Mouse (Mus musculus) liver, embryonic 15.5 days (tissue): ENCODE data around the gene Nr1h2. TPM values are rescaled to one million over a fixed set of nuclear protein-coding genes. Genes with fewer than 3 reads are reported as not detected.
A peak's percentile ranks its signal among the peaks of the same experiment; 100 is the strongest.

Experiments
- ATAC-seq: fragments of 200-750 bp; cut with Nextera tagmentation; 2 replicates; pipeline ENCODE4 v1.8.0; 2017; ENCODE audit warnings: moderate number of reproducible peaks, mild to moderate bottlenecking, moderate library complexity; ENCODE audit not compliant: insufficient read depth
- H3K27ac ChIP-seq: fragments of 300-500 bp; sonication (generic); replicated peaks from 2 replicates; pipeline ENCODE4 v1.5.1; 2015; ENCODE audit warnings: mild to moderate bottlenecking, inconsistent platforms
- H3K27me3 ChIP-seq: fragments of 300-500 bp; sonication (generic); 2 replicates; pipeline ENCODE4 v1.6.1; 2015; ENCODE audit warnings: mild to moderate bottlenecking, inconsistent platforms
- H3K36me3 ChIP-seq: fragments of 300-500 bp; sonication (generic); replicated peaks from 2 replicates; pipeline ENCODE4 v1.6.1; 2015; ENCODE audit warnings: moderate library complexity, mild to moderate bottlenecking, inconsistent platforms
- H3K4me1 ChIP-seq: fragments of 300-500 bp; sonication (generic); replicated peaks from 2 replicates; pipeline ENCODE4 v1.6.1; 2015; ENCODE audit warnings: inconsistent platforms
- H3K4me2 ChIP-seq: fragments of 300-500 bp; sonication (generic); 2 replicates; pipeline ENCODE4 v1.6.1; 2015; ENCODE audit warnings: moderate library complexity, mild to moderate bottlenecking, inconsistent platforms
- H3K4me3 ChIP-seq: fragments of 300-500 bp; sonication (generic); replicated peaks from 2 replicates; pipeline ENCODE4 v1.5.1; 2015; ENCODE audit warnings: mild to moderate bottlenecking, inconsistent platforms
- H3K9ac ChIP-seq: fragments of 300-500 bp; sonication (generic); 2 replicates; pipeline ENCODE4 v1.6.1; 2015; ENCODE audit warnings: moderate library complexity, mild to moderate bottlenecking, inconsistent platforms
- H3K9me3 ChIP-seq: fragments of 300-500 bp; sonication (generic); replicated peaks from 2 replicates; pipeline ENCODE4 v1.6.1; 2016; ENCODE audit warnings: inconsistent platforms
- WGBS: fragments of 180-500 bp; shearing (Covaris S2); methylation state at CpG from one replicate; pipeline ENCODE4 v1.1.7; 2015; ENCODE audit warnings: mixed read lengths; ENCODE audit not compliant: insufficient replicate concordance; 5-methylcytosine and 5-hydroxymethylcytosine counted together
- polyA plus RNA-seq: library from polyadenylated mRNA; unstranded; fragments of >200 nt; fragmentation: Nextera tagmentation; extraction: Ambion mirVana; gene quantifications from 2 replicates; pipeline ENCODE4 v1.2.1, GENCODE M21; 2015

Nr1h2 gene
- polyA plus RNA-seq, 1 experiment from 2014 or later, result 45.9 TPM

- no peak overlapping the region for H3K9ac ChIP-seq
- H3K4me2 ChIP-seq, result no peak overlapping the region
- no peaks in the 10 kb centered on the region for H3K27me3 ChIP-seq
- H3K36me3 ChIP-seq, result peaks cover 51% of the 10 kb centered on the region
- H3K27ac ChIP-seq, result no peak overlapping the region
- no peak overlapping the region for H3K4me3 ChIP-seq
- 87% methylated on average over 23 of the region's 23 CpGs for whole genome bisulfite sequencing
- H3K4me1 ChIP-seq, result peaks cover 43% of the 10 kb centered on the region
- ATAC-seq, result no peak
- H3K9me3 ChIP-seq, result no peaks in the 10 kb centered on the region; the same call in 1 of the 2 replicates
Observed at GRCm38 (mm10) chr7:44549621-44550408, 3.9 kb downstream of the Nr1h2 start.

- Histone ChIP-seq H3K4me3 (peak within 1 kb of the TSS; percentile 75), H3K27me3 (no peaks in the 10 kb centered on the region), H3K4me2 (peak within 1 kb of the TSS; percentile 88), H3K27ac (peak within 1 kb of the TSS; percentile 90), H3K9ac (peak within 1 kb of the TSS; percentile 73), H3K4me1 (peaks cover 36% of the 10 kb centered on the region), H3K9me3 (no peaks in the 10 kb centered on the region; the same call in 1 of the 2 replicates), H3K36me3 (peaks cover 59% of the 10 kb centered on the region)
- ATAC-seq, result peak; percentile 93
- under 1% methylated on average over 43 of the region's 43 CpGs for WGBS
Observed at GRCm38 (mm10) chr7:44548497-44549087, 5.2 kb downstream of the Nr1h2 start, which contains the start of gene Pold1. Gene Pold1, minus strand, starts transcription at chr7:44548849.

DNA sequence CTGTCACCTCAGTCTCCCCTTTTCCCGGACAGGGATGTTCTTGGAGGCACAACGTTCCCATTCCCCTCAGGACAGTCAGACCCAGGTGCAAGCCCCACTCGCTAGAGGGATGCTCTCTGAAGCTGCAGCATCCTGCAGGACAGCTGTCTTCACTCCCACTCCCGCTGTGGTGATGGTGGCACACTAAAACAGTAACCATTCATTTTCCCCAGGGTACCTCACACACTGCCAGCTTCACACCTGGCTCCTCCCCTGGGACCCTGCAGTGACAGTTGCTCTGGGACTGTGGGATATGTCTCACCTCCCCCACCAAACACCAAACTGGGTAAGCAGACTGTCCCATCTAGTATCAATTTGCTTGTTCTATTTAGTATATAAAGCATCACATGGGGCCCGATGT lies 6.0 kb downstream of the Nr1h2 start:
- Histone ChIP-seq H3K4me2 (peak overlapping the region; percentile 88), H3K9ac (peak overlapping the region; percentile 73), H3K27me3 (no peaks in the 10 kb centered on the region), H3K9me3 (no peaks in the 10 kb centered on the region), H3K27ac (peak overlapping the region; percentile 90), H3K36me3 (peaks cover 67% of the 10 kb centered on the region), H3K4me1 (peaks cover 28% of the 10 kb centered on the region), H3K4me3 (peak overlapping the region; percentile 75)
- WGBS, result 19% methylated on average over 5 of the region's 5 CpGs
- ATAC-seq, result no peak

- WGBS, result 89% methylated on average over 13 of the region's 13 CpGs
- H3K27ac ChIP-seq, result no peak overlapping the region; the same call in 1 of the 2 replicates
- H3K9me3 ChIP-seq, result no peaks in the 10 kb centered on the region
- H3K4me3 ChIP-seq, result peak overlapping the region; percentile 75
- peaks cover 68% of the 10 kb centered on the region for H3K36me3 ChIP-seq
- no peak for ATAC-seq
- H3K4me1 ChIP-seq, result peaks cover 23% of the 10 kb centered on the region
- H3K4me2 ChIP-seq, result peak overlapping the region; percentile 88
- peak overlapping the region; percentile 73 for H3K9ac ChIP-seq
- H3K27me3 ChIP-seq, result no peaks in the 10 kb centered on the region
Observed at GRCm38 (mm10) chr7:44547041-44547440, 6.7 kb downstream of the Nr1h2 start.

GRCm38 (mm10) chr7:44546274-44546673 lies 7.5 kb downstream of the Nr1h2 start:
- H3K36me3 ChIP-seq, result peaks cover 68% of the 10 kb centered on the region
- peaks cover 23% of the 10 kb centered on the region for H3K4me1 ChIP-seq
- no peak overlapping the region for H3K9ac ChIP-seq
- no peak overlapping the region for H3K27ac ChIP-seq
- H3K9me3 ChIP-seq, result no peaks in the 10 kb centered on the region
- no peak overlapping the region for H3K4me3 ChIP-seq
- ATAC-seq, result no peak
- H3K27me3 ChIP-seq, result no peaks in the 10 kb centered on the region
- 92% methylated on average over 3 of the region's 3 CpGs for WGBS
- no peak overlapping the region for H3K4me2 ChIP-seq

DNA sequence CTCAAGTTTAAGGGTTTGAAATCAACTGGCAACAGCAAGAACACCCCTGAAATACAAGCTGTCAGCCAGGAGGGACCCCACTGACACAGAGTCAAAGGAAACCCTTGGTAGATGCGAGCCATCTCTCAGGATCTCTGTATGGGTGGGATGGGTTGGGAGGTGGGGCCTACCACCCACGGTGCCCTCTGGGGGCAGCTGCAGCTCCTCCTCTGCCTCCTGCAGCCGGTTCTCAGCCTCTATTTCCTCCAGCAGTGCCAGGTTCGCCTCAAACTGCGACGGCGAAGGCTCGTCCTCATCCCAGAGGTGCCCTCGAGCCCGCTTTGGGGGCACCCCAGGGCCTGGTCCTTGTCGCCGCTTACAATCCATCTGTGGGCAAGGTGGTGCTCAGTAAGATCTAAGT lies 10.7 kb downstream of the Nr1h2 start:
- H3K4me2 ChIP-seq, result no peak overlapping the region
- no peak for ATAC-seq
- no peaks in the 10 kb centered on the region for H3K9me3 ChIP-seq
- no peak overlapping the region for H3K4me3 ChIP-seq
- no peak overlapping the region for H3K27ac ChIP-seq
- H3K4me1 ChIP-seq, result peaks cover 16% of the 10 kb centered on the region
- no peak overlapping the region for H3K9ac ChIP-seq
- 85% methylated on average over 12 of the region's 12 CpGs for WGBS
- peaks cover 79% of the 10 kb centered on the region for H3K36me3 ChIP-seq
- H3K27me3 ChIP-seq, result no peaks in the 10 kb centered on the region

- peaks cover 85% of the 10 kb centered on the region for H3K36me3 ChIP-seq
- peaks cover 10% of the 10 kb centered on the region for H3K4me1 ChIP-seq
- H3K9ac ChIP-seq, result no peak overlapping the region
- H3K9me3 ChIP-seq, result no peaks in the 10 kb centered on the region
- H3K4me2 ChIP-seq, result no peak overlapping the region
- no peaks in the 10 kb centered on the region for H3K27me3 ChIP-seq
- 84% methylated on average over 11 of the region's 11 CpGs for WGBS
- no peak for ATAC-seq
- no peak overlapping the region for H3K27ac ChIP-seq
- no peak overlapping the region for H3K4me3 ChIP-seq
Observed at GRCm38 (mm10) chr7:44542555-44542954, 11.2 kb downstream of the Nr1h2 start.

DNA sequence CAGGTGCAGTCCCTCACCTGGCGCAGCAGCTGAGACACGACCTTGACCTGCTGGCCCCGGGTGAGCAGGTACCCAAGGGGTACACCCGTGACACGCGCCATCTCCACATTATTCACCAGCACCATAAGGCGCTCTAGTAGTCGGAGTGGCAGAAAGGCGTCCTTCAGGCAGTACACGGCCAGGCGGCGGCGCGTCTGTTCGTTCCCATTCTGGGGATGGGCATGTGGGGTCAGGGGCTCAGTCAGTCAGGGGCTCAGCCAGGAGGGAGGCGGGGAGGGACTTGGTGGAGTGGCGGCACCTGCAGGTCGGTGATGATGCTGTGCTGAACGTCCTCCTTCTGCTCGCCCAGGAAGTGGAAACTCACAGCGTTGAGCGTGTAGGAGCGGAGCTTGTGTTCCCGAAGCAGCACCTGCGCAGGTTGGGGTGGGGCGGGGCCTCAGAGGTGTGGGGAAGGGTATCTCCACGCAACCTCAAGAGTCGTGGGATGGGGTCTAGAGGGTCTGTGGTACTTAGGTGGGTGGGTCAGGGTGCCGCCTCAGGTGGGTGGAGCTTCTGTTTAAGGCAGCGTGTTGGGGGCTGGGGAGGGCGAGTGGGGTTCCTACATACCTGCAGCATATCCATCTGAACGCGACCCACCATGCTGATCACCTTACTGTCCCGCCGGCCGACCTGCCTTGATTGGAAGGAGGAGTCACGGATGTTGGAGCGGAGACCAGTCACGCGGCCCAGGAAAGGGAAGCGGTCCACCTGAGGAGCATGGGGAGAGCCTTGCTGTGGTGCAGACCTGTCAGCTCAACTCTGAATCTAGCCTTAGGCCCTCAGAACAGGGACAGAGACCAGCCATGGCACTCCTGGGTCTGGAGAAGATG lies 14.8 kb downstream of the Nr1h2 start:
- Histone ChIP-seq H3K27me3 (no peaks in the 10 kb centered on the region), H3K4me1 (no peaks in the 10 kb centered on the region), H3K4me3 (no peak overlapping the region), H3K9ac (no peak overlapping the region), H3K27ac (no peak overlapping the region), H3K4me2 (no peak overlapping the region), H3K36me3 (peaks cover 99% of the 10 kb centered on the region), H3K9me3 (no peaks in the 10 kb centered on the region)
- whole genome bisulfite sequencing, result 89% methylated on average over 41 of the region's 41 CpGs
- ATAC-seq, result no peak

- no peak overlapping the region for H3K27ac ChIP-seq
- H3K9me3 ChIP-seq, result no peaks in the 10 kb centered on the region
- H3K36me3 ChIP-seq, result peaks cover 100% of the 10 kb centered on the region
- no peak overlapping the region for H3K4me2 ChIP-seq
- H3K4me3 ChIP-seq, result no peak overlapping the region
- no peaks in the 10 kb centered on the region for H3K27me3 ChIP-seq
- H3K9ac ChIP-seq, result no peak overlapping the region
- H3K4me1 ChIP-seq, result 0 out of 2 replicates have a peak, but pooled peaks cover 4% of the 10 kb centered on the region
- ATAC-seq, result no peak
- WGBS, result 90% methylated on average over 13 of the region's 13 CpGs
Observed at GRCm38 (mm10) chr7:44537496-44537895, 16.3 kb downstream of the Nr1h2 start.

DNA sequence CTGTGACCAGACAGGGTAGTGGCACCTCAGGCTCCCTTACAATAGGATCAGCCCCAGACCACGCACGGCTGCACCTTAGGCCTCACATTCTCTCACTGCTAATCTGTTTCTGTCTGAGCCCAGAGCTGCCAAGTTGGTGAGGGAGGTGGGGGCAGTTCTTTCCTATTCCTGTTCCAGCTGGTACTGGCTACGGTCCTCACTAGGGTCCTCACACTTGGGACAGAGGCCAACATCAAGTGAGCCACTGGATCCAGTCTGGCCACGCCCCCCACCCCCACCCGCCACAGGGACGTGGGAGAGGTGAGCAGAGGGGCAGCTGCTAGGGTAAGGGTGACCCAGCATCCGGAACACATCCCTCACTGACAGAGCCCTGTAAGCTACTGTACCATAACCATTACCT lies 16.7 kb downstream of the Nr1h2 start:
- Histone ChIP-seq H3K4me1 (0 out of 2 replicates have a peak, but pooled peaks cover 4% of the 10 kb centered on the region), H3K27ac (no peak overlapping the region), H3K9ac (no peak overlapping the region), H3K9me3 (no peaks in the 10 kb centered on the region), H3K4me3 (no peak overlapping the region), H3K36me3 (peaks cover 100% of the 10 kb centered on the region), H3K27me3 (no peaks in the 10 kb centered on the region), H3K4me2 (no peak overlapping the region)
- WGBS, result 71% methylated on average over 7 of the region's 7 CpGs
- no peak for ATAC-seq

DNA sequence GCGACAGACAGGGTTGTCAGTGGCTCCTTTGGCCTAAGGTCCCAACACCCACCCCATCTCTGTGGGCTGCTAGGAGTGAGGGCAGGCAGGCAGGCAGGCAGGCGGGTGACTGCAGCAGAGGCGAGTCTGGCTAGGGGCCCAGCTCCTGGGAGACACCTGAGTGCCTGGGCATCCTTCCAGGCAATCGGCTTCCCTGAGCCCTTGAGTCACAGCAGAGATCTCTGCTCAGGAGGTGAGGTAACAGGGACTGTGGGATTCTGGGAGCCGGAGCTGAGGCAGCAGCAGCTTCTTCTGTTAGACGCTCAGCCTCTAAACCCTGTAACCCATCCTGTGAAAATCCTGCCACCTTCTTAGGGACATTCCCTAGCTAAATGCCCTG lies 17.2 kb downstream of the Nr1h2 start:
- no peak overlapping the region for H3K9ac ChIP-seq
- ATAC-seq, result no peak

More for the DNA sequence above, 17.2 kb downstream of the Nr1h2 start:
- no peak overlapping the region for H3K27ac ChIP-seq
- no peak overlapping the region for H3K4me3 ChIP-seq
- no peak overlapping the region for H3K4me2 ChIP-seq
- H3K36me3 ChIP-seq, result peaks cover 96% of the 10 kb centered on the region
- no peaks in the 10 kb centered on the region for H3K9me3 ChIP-seq
- H3K27me3 ChIP-seq, result no peaks in the 10 kb centered on the region
- WGBS, result 77% methylated on average over 6 of the region's 6 CpGs
- 0 out of 2 replicates have a peak, but pooled peaks cover 4% of the 10 kb centered on the region for H3K4me1 ChIP-seq
